Mouse (Mus musculus) myocyte (in vitro differentiated cells): ENCODE measurements around the gene Fbxo30. TPM values are rescaled to one million over a fixed set of nuclear protein-coding genes. Genes with fewer than 3 reads are reported as not detected.

Experiments used
- H3K27me3 ChIP-seq: one replicate; pipeline ENCODE4 v1.6.1; 2011; ENCODE audit not compliant: control insufficient read depth, insufficient read depth, insufficient read length
- H3K36me3 ChIP-seq: one replicate; pipeline ENCODE4 v1.6.1; 2011; ENCODE audit not compliant: control insufficient read depth, insufficient read depth
- H3K4me2 ChIP-seq: one replicate; pipeline ENCODE4 v1.6.1; 2011; ENCODE audit warnings: low read depth, control low read depth
- H3K4me3 ChIP-seq: one replicate; pipeline ENCODE4 v1.5.1; 2011; ENCODE audit warnings: mild to moderate bottlenecking, control low read depth, moderate library complexity
- H3K79me2 ChIP-seq: one replicate; pipeline ENCODE4 v1.6.1; 2011; ENCODE audit not compliant: control insufficient read depth, insufficient read depth
- H3ac ChIP-seq: one replicate; pipeline ENCODE4 v1.6.1; 2011; ENCODE audit not compliant: control insufficient read depth, insufficient read length
- CEBPB ChIP-seq: IDR thresholded peaks from 2 replicates; pipeline ENCODE4 v1.6.1; 2011; ENCODE audit warnings: mild to moderate bottlenecking, moderate library complexity; ENCODE audit not compliant: poor library complexity, insufficient read depth, severe bottlenecking
- E2F4 ChIP-seq: IDR thresholded peaks from one replicate; pipeline ENCODE4 v1.6.1; 2011; ENCODE audit warnings: mild to moderate bottlenecking, control low read depth, moderate library complexity; ENCODE audit not compliant: insufficient read depth
- MAX ChIP-seq: IDR thresholded peaks from one replicate; pipeline ENCODE4 v1.6.1; 2011; ENCODE audit warnings: low read depth, mild to moderate bottlenecking, control low read depth
- MYOD1 ChIP-seq, 3 experiments: IDR thresholded peaks; one replicate each; pipeline ENCODE4 v1.6.1; 2011; ENCODE audit warnings: control low read depth in 2 of 3, low read depth in 2 of 3, mild to moderate bottlenecking in 2 of 3, moderate library complexity in 1 of 3; ENCODE audit not compliant: insufficient read length in 2 of 3, control insufficient read depth in 1 of 3
- MYOG ChIP-seq, 3 experiments: IDR thresholded peaks; one replicate each; pipeline ENCODE4 v1.6.1; 2011; ENCODE audit warnings: control low read depth in 2 of 3, low read depth in 2 of 3, mild to moderate bottlenecking in 2 of 3; ENCODE audit not compliant: insufficient read length in 2 of 3, control insufficient read depth in 1 of 3, insufficient read depth in 1 of 3
- POLR2A ChIP-seq: IDR thresholded peaks from one replicate; pipeline ENCODE4 v1.6.1; 2011; ENCODE audit warnings: low read depth, mild to moderate bottlenecking, control low read depth, moderate library complexity; ENCODE audit not compliant: insufficient read length
- POLR2AphosphoS2 ChIP-seq: IDR thresholded peaks from one replicate; pipeline ENCODE4 v1.6.1; 2011; ENCODE audit warnings: low read depth, control low read depth; ENCODE audit not compliant: insufficient read length
- REST ChIP-seq: IDR thresholded peaks from one replicate; pipeline ENCODE4 v1.6.1; 2011; ENCODE audit warnings: mild to moderate bottlenecking, control low read depth, moderate library complexity; ENCODE audit not compliant: insufficient read depth, insufficient read length
- SRF ChIP-seq: IDR thresholded peaks from one replicate; pipeline ENCODE4 v1.6.1; 2011; ENCODE audit warnings: low read depth; ENCODE audit not compliant: control insufficient read depth, insufficient read length
- TCF12 ChIP-seq: IDR thresholded peaks from one replicate; pipeline ENCODE4 v1.6.1; 2011; ENCODE audit warnings: mild to moderate bottlenecking, control low read depth; ENCODE audit not compliant: poor library complexity, insufficient read depth, severe bottlenecking
- TCF3 ChIP-seq: IDR thresholded peaks from one replicate; pipeline ENCODE4 v1.6.1; 2011; ENCODE audit warnings: low read depth, control low read depth; ENCODE audit not compliant: insufficient read length
- USF1 ChIP-seq: IDR thresholded peaks from one replicate; pipeline ENCODE4 v1.6.1; 2011; ENCODE audit warnings: low read depth, mild to moderate bottlenecking, control low read depth, moderate library complexity
- polyA plus RNA-seq: library from polyadenylated mRNA; unstranded; fragments of >200 nt; fragmentation: generic; extraction: Trizol; gene quantifications from one replicate; pipeline ENCODE4 v1.2.1, GENCODE M21; 2012; ENCODE audit warnings: missing spikeins

The Fbxo30 gene
- polyA plus RNA-seq, 1 experiment, result 4.9 TPM

GRCm38 (mm10) chr10:11322316-11322715 lies 41.2 kb downstream of the Fbxo30 start:
- Histone ChIP-seq H3ac (no peak overlapping the region), H3K36me3 (no peaks in the 10 kb centered on the region), H3K27me3 (no peaks in the 10 kb centered on the region), H3K79me2 (no peaks in the 10 kb centered on the region), H3K4me2 (no peak overlapping the region), H3K4me3 (no peak overlapping the region)
- TF ChIP-seq TCF12 (no peak), POLR2A (no peak), E2F4 (no peak), REST (no peak), MAX (no peak), CEBPB (no peak), MYOD1 (IDR thresholded peaks at IDR 0.05; ENCODE audit: control insufficient read depth in 1 of 3, insufficient read length in 2 of 3, low read depth in 2 of 3) (no peak), MYOG (IDR thresholded peaks at IDR 0.05; ENCODE audit: control insufficient read depth in 1 of 3, insufficient read depth in 1 of 3, insufficient read length in 2 of 3, low read depth in 2 of 3) (no peak), SRF (no peak), POLR2AphosphoS2 (no peak), TCF3 (no peak), USF1 (no peak)

GRCm38 (mm10) chr10:11323202-11323898 lies 42.2 kb downstream of the Fbxo30 start:
- H3K4me3 ChIP-seq, result no peak overlapping the region
- TF ChIP-seq CEBPB (no peak), USF1 (no peak), TCF3 (no peak), POLR2AphosphoS2 (no peak), MYOG (IDR thresholded peaks at IDR 0.05; ENCODE audit: control insufficient read depth in 1 of 3, insufficient read depth in 1 of 3, insufficient read length in 2 of 3, low read depth in 2 of 3) (no peak), TCF12 (no peak), MYOD1 (IDR thresholded peaks at IDR 0.05; ENCODE audit: control insufficient read depth in 1 of 3, insufficient read length in 2 of 3, low read depth in 2 of 3) (no peak), E2F4 (no peak), REST (no peak), MAX (no peak), POLR2A (no peak), SRF (no peak)
- no peaks in the 10 kb centered on the region for H3K36me3 ChIP-seq
- no peak overlapping the region for H3ac ChIP-seq
- H3K79me2 ChIP-seq, result no peaks in the 10 kb centered on the region
- no peak overlapping the region for H3K4me2 ChIP-seq
- H3K27me3 ChIP-seq, result no peaks in the 10 kb centered on the region

GRCm38 (mm10) chr10:11326526-11326925 lies 45.4 kb downstream of the Fbxo30 start:
- Histone ChIP-seq H3K36me3 (no peaks in the 10 kb centered on the region), H3ac (no peak overlapping the region), H3K4me2 (no peak overlapping the region), H3K79me2 (no peaks in the 10 kb centered on the region), H3K4me3 (no peak overlapping the region), H3K27me3 (no peaks in the 10 kb centered on the region)
- TF ChIP-seq USF1, result no peak
- TF ChIP-seq TCF3, result no peak
- no peak for TF ChIP-seq REST
- no peak for TF ChIP-seq MAX
- no peak for TF ChIP-seq CEBPB
- TF ChIP-seq POLR2A, result no peak
- TF ChIP-seq MYOG (IDR thresholded peaks at IDR 0.05; ENCODE audit: control insufficient read depth in 1 of 3, insufficient read depth in 1 of 3, insufficient read length in 2 of 3, low read depth in 2 of 3), result no peak
- no peak for TF ChIP-seq TCF12
- TF ChIP-seq MYOD1 (IDR thresholded peaks at IDR 0.05; ENCODE audit: control insufficient read depth in 1 of 3, insufficient read length in 2 of 3, low read depth in 2 of 3), result no peak

- peak; percentile 56 for TF ChIP-seq POLR2A
- TF ChIP-seq SRF, result no peak
- TF ChIP-seq USF1, result no peak
- peak in 1 of 3 experiments; percentile 10 for TF ChIP-seq MYOG (IDR thresholded peaks at IDR 0.05; ENCODE audit: control insufficient read depth in 1 of 3, insufficient read depth in 1 of 3, insufficient read length in 2 of 3, low read depth in 2 of 3)
- H3K4me2 ChIP-seq, result peak within 1 kb of the TSS; percentile 93
- peak within 1 kb of the TSS; percentile 24 for H3K4me3 ChIP-seq
- no peaks in the 10 kb centered on the region for H3K79me2 ChIP-seq
- H3K36me3 ChIP-seq, result no peaks in the 10 kb centered on the region
- H3K27me3 ChIP-seq, result peaks cover 10% of the 10 kb centered on the region
- peak within 1 kb of the TSS; percentile 86 for H3ac ChIP-seq
Measured at GRCm38 (mm10) chr10:11343205-11344141, 62.3 kb downstream of the Fbxo30 start, which contains the start of gene Epm2a. TSS of gene Epm2a (plus strand) at chr10:11343404.
